Mouse (Mus musculus): ENCODE data around the gene Tead2.

GRCm38 (mm10) chr7:45195341-45196175 is 20.0 kb upstream of the Tead2 start:
- TF ChIP-seq CTCF (IDR thresholded peaks at IDR 0.05; ENCODE audit: low read depth) (no peak), EP300 (optimal IDR thresholded peaks at IDR 0.05) (no peak)

Data from stomach, postnatal 0 days (tissue).